Mouse (Mus musculus) gastrocnemius, postnatal 25 days (tissue): ENCODE measurements around the gene Nup210l. TPM values are rescaled to one million over a fixed set of nuclear protein-coding genes. Genes with fewer than 3 reads are reported as not detected.
"Not testable (repeated sequence)": the region's sequence is repeated elsewhere in the genome, so short reads cannot be mapped to it uniquely, and the experiment has no call there.

Experiments
- DNase-seq: peaks from one replicate; pipeline ENCODE4 v3.0.0; 2022
- total RNA-seq, 2 experiments: library from RNA; stranded (reverse); gene quantifications; 1 replicate in 1 of 2; 2 replicates in 1 of 2; pipeline ENCODE4 v1.2.3; 2021

Gene Nup210l
- total RNA-seq, 2 experiments from 2014 or later = 0.05 to 0.08 TPM

DNA sequence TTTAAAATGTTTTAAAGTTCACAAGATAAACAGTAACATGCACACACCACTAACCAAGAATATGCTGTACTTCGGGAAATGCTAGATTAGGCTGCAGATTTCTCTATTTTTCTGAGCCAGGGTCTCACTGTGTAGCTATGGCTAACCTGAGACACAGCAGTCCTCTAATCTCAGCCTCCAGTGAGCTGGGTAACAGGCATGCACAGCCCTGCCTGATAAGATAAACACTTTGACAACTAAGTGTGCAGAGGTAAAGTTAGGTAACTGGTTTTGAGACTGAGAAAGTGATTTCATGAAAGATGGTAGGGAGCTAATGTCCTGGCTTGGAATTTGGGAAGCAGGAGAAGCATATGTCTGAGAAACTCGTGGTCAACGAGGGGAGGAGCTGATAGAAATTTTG is 9.5 kb upstream of the Nup210l start:
- DNase-seq = no peak

DNA sequence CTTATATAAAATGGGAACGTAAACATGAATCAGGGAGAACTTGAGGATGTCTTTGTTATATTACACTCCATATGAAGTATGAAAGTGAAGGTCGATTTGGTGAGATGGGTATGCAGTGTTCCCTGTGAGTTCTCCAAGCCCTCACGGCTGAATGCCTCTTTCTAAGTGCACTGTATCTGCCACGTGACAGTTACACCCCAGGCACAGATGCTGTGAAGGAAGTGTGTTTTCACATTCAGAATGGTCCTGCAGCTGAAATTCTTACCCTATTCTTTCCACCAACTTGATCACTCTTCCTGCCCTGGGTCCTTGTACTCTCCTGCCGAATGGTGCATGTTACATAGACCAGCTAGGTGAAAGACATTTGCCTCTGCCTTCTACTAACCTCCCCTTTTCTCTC is 6.0 kb upstream of the Nup210l start:
- DNase-seq = no peak

DNA sequence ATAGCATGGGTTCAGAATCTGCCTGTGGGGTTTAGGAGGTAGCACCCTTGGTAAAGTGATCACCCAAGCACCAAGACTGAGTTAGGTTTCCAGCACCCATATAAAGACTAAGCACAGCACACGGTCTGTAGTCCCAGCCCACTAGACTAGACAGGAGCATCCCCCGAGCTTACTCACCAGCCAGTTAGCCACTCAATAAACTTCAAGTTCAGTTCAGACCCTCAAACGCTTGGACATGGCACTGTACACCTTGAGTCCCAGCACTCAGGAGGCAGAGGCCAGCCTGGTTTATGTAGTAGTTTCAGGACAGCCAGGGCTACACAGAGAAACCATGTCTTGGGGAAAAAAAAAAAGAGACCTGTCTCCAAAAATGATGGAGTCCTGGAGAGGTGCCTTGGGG is 2.9 kb upstream of the Nup210l start:
- no peak for DNase-seq

DNA sequence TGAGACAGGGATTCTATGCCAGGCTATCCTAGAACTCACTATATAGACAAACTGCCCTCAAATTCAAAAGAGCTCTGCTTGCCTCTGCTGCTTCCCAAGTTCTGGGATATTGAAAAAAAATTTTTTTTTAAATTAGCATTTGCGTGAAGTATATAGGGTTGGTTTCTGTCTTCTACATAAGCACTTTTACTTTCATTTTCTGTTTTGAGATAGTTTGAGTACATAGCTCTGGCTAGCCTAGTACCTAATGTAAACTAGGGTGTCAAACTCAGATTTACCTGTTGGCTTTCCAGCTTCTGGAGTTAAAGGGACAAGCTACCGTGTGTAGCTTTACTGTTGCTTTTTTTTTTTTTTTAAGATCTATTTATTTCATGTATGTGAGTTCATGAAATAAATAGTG is 2.3 kb upstream of the Nup210l start:
- DNase-seq = no peak

DNA sequence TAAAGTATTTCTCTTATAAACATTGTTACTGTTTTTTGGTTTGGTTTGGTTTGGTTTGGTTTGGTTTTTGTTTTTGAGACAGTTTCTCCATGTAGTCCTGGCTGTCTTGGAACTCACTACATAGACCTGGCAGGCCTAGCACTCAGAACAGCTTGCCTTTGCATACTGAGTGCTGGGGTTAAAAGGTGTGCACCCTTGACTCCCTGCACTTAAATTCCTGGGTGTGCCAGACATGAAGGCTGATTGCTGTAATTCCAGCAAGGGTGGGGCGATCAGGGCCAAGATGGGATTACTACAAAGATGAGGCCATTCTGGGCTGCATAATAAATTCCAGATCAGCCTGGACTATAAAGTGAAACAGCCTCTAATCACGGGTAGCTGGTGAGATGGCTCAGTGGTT is 1.7 kb upstream of the Nup210l start:
- DNase-seq = no peak

DNA sequence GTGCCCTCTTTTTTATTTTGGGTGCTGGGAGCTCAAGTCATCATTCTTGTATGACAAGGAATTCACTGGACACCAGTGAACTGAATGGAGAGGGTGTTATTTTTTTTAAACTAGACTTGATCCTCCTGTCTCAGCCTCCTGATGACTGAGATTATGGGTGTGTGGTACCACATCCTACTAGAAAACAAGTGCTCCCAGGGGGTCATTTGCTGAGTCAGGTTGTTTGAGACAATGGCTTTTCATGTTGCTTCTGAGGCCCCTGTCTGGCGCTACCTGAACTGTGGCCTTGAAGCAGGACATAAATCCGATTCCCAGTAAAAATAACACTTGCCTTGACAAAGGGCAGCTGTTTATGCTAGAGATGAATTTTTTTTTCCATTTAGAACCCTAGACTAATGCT is 756 bp upstream of the Nup210l start:
- DNase-seq = no peak

DNA sequence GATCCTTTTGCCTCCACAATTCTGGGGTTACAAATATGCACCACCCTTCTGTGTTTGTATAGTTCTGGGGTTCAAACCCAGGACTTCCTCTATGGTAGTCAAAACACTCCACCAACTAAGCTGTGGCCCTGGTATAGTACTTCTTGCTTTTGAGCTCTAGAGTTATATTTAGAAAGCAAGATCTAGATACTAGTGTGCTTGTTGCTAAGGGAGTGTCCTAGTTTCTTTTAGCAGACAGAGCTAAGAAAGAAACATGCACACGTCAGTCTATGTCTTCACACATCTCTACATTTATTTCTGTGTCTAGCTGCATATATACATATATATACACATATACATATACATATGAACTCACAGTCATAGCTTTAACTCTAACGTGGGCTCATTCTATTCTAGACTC is 7.8 kb downstream of the Nup210l start:
- DNase-seq = no peak

DNA sequence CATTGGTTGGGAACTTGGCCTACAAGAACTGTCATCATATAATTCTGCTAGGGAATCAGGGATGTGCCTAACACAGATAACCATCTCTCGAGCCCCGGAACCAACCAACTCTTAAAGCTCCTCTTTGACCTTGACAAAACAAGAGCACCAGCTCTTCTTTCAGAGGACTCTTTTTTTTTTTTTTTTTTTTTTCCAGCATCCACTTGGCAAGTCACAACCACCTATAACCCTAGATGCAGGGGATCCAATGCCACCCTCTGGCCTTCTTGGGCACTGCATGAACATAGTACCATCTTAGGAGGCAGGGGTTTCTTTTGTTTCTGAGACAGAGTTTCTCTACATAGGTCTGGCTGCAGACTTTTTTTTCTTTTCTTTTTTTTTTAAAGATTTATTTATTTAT is 10.4 kb downstream of the Nup210l start:
- DNase-seq = no peak

DNA sequence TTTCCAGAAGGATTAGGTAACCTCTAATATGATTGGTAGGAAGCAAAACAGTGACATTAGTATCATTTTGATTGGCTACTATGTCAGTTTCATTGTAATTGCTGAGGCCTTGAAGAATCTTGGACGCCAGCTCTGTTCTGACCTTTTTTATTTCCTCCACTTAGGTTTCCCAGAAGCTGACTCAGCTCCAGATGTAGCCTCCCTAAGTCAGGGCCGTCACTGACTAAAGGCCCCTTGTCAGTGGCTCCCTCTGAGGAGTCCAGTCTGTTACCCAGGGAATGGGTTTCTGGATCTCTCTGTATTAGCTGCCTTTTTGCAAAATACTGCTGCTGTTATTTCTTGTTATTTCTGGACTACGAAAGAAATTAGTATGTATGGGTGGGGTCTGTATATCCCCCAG is 11.6 kb downstream of the Nup210l start:
- no peak for DNase-seq

DNA sequence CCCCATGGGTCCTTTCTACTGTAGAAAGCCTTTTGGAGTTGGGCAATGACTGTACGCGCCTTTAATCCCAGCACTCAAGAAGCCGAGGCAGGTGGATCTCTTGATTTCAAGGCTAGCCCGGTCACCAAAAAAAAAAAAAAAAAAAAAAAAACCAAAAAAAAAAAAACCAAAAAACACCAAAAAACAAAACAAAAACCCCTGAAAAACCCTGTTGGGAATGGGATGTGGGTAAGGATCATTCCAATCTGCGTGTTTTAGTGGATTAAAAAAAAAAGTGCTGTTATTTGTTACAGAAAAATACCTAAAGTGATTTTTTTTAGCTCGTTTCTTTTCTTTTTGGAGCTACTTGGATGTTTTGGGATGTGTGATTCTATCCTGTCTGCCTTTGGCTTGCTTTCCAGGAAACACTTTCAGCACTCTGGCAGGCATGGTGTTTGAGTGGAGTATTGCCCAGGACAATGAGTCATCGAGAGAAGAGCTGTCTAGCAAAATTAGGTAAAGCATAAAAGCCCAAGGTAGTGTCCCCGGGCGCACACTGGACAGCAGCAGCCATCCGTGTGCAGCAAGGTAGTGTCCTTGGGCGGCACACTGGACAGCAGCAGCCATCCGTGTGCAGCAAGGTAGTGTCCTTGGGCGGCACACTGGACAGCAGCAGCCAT is 14.3 kb downstream of the Nup210l start:
- peak; percentile 42 for DNase-seq

DNA sequence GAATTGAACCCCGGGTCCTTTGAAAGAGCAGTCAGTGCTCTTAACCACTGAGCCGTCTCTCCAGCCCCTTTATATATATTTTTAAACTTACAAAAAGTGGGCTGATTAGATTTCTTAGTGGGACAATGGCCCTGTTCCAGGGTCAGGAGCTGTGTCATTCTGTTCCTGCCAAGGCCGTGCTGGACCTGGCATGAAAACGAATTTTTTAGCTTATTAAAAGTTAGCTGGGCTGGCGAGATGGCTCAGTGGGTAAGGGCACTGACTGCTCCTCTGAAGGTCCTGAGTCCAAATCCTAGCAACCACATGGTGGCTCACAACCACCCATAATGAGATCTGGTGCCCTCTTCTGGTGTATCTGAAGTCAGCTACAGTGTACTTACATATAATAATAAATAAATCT is 18.1 kb downstream of the Nup210l start:
- DNase-seq = not testable (repeated sequence)

DNA sequence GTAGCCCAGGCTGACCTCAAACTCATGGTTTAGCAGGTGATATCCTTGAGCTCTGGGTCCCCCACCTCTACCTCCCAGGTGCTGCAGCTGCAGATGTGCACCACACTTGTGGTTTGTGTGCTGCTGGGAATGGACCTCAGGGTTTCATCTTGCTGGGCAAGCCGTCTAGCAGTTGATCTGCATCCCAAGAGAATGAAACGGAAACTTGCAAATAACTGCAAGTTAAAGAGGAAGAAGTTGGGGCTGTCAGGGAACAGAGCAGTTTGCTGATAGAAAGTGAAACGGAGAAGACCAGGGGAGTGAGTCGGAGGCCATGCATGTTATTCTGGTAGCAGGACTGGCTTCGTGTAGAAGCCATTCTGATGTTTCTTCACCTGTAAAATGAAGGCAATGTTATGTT is 21.8 kb downstream of the Nup210l start:
- no peak for DNase-seq

DNA sequence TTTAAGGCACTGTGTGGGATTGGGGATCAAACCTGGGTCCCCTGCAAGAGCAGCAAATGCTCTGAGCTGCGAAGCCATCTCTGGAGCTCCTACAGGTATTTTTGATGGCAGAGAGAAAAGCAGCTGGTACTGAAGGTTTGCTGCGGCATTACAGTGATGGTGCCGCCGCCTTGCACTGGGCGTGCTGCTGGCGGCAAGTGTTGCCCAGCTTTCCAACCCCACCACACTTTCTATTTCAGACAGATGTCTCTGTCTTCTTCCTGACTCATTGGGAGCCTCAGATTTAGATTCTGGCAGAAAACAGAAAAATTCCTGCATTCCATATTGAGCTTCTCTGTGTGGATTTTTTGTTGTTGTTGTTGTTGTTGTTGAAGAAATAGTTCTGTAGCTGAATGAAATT is 23.9 kb downstream of the Nup210l start:
- DNase-seq = no peak

DNA sequence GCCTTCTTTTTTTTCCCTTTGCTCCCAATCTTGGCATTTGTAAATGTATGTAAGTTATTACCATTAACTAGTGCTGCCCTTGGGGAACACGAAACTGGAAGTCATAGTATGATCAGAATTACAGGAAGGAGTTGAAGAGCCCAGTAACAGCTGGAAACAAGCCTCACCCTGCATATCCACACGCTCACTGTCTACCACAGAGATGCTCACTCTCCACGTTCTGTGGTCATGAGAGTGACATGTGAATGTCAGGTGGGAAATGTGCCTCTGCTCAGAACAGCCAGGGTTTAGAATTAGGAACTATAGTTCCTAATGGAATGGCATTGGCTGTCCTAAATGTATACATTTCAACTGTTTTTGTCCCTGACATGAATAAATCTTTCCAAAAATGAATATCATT is 28.8 kb downstream of the Nup210l start:
- no peak for DNase-seq

DNA sequence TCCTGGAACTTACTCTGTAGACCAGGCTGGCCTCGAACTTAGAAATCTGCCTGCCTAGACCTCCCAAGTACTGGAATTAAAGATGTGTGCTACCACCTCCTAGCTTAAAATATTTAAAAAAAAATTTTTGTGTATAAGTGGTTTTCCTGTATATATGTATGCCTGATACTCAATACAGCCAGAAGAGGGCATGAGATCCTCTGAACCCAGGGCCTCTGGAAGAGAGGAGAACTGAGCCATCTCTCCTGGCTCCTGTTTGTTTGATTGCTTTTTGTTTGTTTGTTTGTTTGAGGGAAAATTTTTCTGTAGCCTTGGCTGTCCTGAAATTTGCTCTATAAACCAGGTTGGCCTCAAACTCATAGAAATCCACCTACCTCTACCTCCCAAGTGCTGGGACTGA is 29.4 kb downstream of the Nup210l start:
- no peak for DNase-seq

DNA sequence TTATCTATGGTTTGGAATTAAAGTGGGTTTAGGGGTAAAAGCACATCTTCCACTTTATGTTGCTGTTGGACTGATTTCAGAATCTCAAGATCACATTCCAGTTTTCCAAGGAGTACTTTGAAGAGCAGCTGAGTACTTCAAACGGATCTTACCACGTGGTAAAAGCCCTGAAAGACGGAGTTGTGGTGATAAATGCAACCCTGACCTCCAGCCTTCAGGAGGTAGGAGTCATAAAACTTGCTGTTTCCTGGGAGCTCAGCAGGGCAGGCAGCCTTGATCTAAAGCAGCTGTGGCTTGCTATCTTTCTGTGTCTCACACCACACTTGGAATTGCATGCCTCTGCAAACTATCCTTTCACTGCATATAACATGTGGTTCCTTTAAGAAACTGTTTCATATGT is 30.6 kb downstream of the Nup210l start:
- DNase-seq = no peak

DNA sequence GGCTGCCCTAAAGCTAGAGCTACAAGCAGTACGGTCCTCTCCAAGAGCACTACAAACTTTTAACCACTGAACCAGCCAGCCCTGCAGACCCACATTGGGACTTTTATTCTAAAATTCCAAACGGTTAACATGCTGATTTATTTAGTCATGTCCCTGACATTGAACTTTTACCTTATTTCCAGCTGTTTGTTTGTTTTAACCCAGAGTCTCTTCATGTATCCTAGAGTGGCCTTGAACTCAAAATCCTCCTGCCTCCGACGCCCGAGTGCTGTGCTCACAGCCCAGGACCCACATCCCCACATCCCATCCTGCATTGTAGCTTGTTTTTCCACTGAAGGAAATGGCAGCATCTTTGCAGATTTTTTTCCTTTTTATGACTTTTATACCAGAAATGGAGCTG is 31.1 kb downstream of the Nup210l start:
- DNase-seq = no peak

DNA sequence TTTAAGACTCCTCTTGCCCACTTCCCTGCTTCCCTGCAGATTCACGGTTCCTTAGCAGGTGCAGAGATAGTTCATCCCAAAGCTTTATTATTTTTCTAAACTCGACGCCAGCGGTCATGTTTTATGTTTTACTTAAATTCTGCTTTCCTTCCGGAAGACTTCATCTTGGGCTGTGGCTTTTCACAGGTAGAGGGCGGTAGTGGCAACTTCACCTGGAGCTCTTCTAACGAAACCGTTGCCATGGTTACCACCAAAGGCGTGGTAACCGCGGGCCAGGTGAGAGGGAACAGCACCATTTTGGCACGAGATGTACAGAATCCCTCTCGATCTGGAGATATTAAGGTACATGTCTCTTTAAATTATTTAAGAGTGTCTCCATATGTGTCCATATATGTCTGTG is 32.7 kb downstream of the Nup210l start:
- no peak for DNase-seq

DNA sequence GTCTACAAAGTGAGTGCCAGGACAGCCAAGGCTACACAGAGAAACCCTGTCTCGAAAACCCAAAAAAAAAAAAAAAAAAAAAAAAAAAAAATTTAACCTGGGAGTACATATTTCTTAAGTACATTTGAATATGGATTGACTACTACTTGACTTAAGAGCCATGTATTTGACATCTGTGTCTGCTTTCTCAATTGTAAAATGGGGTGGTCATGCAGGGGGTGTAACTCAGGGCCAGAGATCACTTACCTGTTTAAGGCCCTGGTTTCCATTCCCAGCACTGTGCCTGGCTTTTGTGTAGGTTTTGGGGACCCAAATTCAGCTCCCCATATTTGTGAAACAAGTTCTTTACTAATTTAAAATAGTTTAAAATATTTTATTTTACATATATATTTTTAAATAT is 33.7 kb downstream of the Nup210l start:
- DNase-seq = no peak

DNA sequence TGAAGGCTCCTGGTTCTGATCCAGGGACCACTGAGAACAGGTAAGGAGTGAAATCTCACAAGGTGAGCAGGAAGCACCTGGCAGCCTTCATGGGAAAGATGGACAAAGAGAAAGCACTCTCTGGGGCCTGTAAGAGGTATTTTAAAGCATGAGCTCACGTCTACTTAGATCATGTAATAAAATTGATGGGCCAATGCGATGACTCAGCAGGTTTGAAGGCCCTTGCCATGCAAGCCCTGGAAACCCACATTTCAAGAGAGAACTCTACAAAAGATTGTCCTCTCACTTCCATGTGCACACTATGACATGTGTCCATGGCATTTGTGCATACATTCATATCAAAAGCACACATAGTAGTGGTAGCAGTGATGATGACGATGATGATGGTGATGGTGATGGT is 36.0 kb downstream of the Nup210l start:
- no peak for DNase-seq

DNA sequence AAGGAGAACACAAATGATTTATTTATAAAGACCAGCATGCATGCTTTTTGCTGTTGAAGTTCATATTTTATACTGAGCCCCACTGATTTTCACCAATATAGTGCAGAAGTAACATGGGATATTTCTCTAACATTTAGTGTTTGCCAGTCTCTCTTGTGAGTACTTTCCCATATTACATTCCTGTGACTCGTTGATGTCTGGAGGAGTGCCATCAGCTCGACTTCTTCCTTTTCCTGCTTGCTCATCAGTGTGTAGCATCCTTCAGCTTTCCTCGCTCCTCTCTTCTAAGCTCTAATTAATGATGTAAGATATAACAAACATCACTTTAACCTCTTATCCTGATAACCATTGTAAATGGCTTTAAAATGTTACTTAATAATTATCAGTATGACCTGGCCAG is 41.5 kb downstream of the Nup210l start:
- no peak for DNase-seq

DNA sequence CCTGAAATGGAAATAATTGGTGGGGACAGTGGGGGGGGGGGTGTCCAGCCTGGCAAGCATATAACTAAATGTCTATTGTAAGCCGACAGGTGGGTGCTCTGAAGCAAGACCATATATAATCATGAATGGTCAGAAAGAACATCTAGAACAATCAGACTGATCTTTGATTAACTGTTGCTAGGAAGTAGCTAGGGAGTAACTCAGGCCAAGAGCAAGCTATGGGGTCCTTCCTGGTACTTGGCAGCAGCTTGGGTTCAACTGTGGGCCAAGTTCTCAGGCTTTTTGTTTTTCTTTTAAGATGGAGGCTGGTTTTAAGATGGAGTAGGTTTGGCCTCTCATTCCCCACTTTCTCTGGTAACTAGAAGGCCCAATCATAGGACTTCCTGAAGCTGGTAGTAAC is 42.7 kb downstream of the Nup210l start:
- no peak for DNase-seq

DNA sequence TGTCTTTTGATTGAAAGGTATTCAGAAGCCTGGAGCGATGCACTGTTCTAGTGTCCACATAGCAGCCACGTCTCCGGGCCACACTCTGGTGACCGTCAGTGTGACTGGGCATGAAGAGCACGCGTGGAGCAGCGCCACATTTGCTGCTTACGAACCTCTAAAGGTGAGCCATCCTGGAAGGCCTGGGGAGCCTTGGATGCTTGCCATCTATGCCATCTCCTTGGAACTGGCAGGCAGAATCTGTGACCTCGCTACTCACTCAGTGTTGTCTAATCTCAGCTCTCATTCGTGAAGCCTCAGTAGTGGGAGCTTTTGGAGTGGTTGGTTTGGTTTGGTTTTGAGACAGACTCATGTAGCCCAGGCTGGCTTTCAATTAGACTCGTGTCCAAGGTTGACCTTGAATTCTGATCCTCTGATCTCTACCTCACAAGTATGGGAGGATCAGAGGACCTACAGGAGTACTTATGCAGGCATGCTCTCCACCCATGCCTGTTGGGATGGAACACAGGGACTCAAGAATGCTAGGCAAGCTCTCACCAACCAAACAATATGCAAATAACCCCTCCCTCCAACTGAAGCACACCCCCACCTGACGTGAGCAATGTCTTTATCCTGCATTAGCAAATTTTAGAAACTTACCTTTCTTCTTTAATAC is 47.3 kb downstream of the Nup210l start:
- no peak for DNase-seq

DNA sequence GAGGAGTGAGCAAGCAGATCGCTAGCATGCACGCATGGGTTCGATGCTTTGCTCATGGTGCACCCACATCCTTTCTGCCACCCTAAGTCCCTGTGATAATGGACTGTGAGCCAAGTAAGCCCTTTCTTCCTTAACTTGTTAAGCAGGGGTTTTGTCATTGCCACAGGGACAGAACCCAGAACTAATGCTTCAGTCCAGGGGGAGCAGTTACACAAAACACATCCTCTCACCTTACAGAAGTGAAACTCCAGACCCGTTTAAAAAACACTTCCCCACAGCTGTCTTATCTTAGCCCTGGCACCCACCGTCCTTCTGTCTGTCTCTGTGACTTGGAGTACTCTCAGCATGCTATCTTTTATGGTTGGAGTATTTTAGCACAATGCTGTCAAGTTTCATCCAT is 52.1 kb downstream of the Nup210l start:
- DNase-seq = no peak

DNA sequence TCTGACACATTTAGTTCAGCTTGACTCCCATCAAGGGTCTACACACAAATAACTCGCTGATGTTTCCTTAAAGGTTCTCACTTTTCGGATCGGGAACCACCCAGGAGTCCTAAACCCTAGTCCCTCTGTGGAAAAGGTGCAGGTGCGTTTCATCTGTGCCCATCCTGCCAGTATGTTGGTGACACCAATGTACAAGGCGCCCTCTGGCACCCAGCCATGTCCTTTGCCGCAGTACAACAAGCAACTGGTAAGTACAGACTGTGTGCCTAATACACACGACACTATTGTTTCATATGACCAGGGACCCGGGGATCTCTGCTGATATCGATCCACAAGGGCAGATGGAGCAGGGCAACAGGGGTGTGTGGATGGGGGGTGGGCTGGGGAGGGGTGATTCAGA is 55.8 kb downstream of the Nup210l start:
- no peak for DNase-seq
